Mouse (Mus musculus): ENCODE data around the gene Atp1a4. TPM values are rescaled to one million over a fixed set of nuclear protein-coding genes. Genes with fewer than 3 reads are reported as not detected.
"Not testable (repeated sequence)": the region's sequence is repeated elsewhere in the genome, so short reads cannot be mapped to it uniquely, and the experiment has no call there.

Gene Atp1a4
- total RNA-seq, 4 experiments from 2014 or later: not detected

DNA sequence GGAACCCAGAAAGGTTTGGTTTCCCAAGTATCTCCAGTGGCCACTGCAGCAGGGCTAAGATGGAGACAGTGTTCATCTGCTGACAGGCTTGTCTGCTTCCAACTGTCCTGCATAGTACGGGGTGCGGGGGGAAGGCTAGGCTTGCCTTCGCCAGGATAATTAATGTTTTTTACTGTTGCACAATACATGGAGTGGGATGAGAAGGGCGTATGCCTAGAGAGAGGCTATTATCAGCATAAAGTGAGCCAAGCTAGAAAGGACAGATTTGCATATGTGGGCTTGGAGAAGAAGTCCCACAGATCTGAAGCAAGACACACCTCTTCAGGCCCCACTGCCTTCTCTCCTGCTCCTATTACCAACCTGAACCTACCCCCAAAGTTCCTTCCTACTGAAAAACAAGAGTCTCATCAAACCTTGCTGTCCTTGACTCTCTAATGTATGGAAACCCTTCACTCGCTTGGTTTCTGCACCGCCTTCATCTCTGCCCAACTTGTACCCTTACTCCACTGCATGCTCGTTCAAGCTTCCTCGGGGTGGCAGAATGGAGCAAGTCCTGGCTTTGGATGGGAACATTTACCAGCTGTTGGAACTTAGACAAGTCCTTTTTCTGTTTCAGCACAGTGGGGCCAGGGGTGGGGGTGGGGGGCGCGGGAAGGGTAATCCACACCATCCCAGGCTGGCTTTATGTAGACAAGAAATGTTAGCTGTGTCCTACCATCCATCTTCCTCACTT lies 23.5 kb upstream of the Atp1a4 start:
- no peak for DNase-seq (ENCODE audit: low spot score in 2 of 2)

DNA sequence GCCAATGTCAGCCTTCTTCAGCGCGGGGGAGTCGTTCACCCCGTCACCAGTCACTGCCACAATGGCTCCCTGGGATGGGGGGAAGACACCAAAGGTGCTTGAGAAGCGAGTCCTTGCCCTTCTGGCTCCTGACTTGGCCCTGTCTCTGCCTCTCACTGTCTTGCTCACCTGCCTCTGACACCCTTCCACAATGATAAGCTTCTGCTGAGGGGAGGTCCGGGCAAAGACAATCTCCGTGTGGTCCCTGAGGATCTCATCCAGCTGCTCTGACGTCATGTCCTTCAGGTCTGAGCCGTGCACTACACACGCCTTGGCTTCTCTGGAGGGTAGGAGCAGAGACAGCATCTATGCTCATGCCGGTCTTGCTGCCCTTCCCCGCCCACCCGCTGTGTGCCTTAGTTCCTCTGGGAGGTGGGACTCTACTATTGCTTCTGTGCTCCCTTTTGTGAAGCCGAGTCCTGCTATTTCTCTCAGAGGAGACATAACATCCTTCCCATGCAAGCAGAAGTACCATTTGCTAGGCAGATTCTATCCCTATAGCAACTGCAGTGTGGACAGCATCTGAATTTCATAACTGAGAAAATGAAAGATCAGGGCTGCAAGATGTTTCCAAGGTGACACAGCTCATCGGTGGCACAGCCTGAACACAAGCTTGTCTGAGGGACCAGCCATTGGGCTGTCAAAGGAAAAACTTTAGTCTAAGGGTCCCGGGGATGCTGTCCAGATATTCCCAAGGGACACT lies 21.7 kb upstream of the Atp1a4 start:
- no peak for DNase-seq (ENCODE audit: low spot score in 2 of 2)

DNA sequence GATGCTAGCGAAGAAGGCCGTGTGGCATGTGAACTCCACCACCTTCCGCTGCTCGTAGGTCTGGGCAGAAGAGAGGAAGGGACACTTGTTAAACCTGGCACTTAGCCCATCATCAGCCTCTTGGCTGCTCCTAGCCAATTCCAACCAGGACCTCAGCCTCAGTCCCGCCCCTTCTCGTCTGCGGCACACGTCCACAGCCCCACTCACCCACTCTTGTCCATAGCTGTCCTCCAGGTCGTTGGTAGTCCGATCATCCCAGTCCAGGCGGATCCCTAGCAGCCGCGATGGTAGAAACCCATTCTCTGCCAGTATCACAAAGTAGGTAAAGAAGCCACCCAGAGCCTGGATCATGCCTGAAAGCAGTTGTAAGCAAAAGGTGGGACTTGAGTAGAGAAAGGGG lies 20.1 kb upstream of the Atp1a4 start:
- no peak for DNase-seq (ENCODE audit: low spot score in 2 of 2)

DNA sequence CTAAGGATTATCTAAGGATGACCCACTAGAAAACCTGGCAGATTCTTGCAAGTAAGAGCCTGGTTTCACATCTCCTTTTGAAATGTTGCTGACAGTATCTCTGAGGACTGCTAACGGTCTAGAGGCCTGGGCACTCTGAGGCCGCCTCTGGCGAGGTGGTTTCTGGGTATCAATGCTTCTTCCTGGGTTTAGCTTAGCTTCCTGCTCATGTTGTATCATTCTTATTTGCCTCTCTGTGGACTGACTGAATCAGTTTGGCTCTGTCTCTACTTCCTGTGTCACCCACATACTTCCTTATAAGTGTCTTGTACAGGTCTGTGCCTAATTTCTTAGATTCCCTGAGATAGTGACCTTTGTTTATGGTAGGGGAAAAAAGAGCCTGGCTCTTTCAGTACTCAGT lies 19.0 kb upstream of the Atp1a4 start:
- no peak for DNase-seq (ENCODE audit: low spot score in 2 of 2)

DNA sequence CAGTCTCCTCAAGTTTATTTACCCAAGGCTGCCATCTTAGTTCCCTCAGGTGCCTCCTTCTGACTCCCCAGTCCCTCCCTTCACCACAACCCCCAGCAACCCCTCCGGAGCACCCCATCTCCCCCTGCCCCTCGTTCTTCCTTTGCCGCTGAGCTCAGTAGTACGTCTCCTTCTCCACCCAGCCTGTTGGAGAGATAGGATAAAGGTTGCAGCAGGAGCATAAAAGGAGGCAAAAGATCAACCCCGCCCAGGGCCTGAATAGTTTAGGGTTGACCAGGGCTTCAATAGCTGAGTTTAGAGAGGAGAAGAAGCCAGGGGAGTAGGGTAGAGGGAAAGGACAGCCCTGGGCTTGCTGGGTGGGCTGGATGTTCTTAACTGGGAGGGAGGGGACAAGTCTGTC lies 16.3 kb upstream of the Atp1a4 start:
- no peak for DNase-seq (ENCODE audit: low spot score in 2 of 2)

DNA sequence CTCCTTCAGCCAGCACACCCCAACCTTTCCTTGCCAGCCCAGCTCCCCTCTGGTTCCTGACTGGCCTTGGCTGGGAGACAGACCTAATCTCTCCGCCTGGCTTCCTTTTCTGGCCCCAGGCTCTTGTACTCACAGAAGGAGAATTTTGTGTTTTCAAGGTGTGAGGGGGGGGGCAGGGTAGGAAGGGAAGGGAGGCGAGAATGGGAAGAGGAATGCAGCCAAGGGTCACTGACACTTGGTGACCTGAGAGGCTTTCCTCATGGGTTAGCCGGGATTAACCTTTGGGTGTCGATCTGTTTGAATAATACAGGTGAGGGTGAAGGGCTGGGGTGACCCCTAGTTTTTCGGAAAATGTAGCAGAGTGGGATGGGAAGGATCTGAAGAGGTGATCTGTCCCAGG lies 15.9 kb upstream of the Atp1a4 start:
- DNase-seq (ENCODE audit: low spot score in 2 of 2): no peak

DNA sequence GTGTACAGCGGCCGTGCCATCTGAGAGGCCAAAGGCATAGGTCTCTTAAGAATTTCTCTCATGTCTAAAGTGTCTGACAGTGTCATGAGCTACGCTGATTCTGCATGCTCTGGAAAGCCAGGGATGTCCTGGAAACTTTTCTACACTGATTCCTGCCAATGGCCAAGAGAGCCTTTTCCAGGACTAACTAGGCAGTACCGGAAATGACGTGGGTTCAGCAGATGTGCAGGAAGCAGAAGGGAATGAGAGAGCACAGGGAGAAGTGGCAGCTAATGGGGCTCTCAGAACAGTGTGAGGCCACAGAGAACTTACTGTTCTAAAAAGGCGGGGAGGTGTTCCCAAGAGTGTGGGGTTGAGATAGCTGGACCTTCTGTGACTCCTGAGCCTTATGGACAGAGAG lies 15.2 kb upstream of the Atp1a4 start:
- DNase-seq (ENCODE audit: low spot score in 2 of 2): no peak

DNA sequence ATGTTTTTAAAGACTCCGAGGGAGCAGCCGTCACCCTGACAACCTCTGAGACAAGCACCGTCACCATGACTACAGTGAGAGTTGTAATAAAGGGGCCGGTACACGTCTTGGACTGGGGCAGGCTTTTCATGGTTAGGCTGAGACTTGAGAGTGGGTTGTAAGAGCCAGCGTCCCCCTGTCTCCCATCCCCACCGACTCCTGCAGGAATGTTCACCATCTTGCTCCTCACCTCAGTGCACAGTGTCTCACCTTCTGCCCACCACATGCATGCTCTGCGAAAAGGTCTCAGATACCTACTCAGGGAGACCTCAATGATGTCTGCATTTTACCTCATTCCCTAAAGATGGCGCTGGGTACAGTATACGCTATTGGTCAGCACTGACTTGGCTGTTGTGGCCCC lies 13.6 kb upstream of the Atp1a4 start:
- no peak for DNase-seq (ENCODE audit: low spot score in 2 of 2)

DNA sequence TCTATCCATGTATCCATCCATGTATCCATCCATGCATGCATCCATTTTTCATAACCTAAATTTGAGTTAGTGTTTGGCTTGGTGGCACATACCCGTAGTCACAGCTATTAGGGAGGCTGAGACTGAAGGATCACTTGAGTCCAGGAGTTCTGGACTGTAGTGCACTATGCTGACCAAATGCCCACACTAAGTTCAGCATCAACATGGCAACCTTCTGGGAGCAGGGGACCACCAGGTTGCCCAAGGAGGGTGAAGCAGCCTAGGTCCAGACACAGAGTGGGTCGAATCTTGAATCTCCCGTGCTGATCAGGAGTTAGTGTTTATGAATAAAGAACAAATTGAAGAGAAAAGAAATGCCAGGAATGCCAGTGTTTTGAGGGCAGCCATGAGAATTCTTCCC lies 13.0 kb upstream of the Atp1a4 start:
- DNase-seq (ENCODE audit: low spot score in 2 of 2): no peak

DNA sequence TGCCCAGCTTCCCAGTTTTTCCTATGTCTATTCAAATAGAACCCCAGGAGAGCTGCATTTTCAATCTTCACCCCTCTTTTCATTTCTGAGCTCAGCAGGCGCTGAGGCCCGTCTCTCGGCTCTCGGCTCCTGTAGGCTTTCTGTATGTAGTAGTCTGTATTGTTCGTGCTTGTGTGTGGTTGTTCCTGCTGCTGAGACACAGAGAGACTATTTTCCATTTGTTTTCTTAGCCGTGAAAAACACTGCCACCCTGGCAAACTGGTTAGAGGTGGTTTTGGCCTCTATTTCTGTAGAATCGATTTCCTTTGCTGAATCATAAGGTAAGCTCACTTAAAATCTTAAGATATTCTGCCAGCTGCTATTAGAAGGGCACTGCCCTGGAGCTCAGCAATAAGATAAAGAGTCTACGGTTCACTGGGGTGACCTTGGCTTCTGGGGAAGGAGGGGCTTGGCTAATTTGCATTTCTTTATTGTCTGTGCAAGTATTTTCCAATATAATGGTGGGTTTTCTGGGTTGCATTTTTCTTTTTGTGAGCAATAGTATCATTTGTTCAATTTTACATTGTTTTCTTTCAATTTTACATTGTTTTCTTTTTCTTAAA lies 3.4 kb upstream of the Atp1a4 start, which contains the start of gene Igsf8:
Gene Igsf8 (plus strand): TSS at position 165 of the 602 bp plus-strand sequence.
- DNase-seq (ENCODE audit: low spot score in 2 of 2): no peak

DNA sequence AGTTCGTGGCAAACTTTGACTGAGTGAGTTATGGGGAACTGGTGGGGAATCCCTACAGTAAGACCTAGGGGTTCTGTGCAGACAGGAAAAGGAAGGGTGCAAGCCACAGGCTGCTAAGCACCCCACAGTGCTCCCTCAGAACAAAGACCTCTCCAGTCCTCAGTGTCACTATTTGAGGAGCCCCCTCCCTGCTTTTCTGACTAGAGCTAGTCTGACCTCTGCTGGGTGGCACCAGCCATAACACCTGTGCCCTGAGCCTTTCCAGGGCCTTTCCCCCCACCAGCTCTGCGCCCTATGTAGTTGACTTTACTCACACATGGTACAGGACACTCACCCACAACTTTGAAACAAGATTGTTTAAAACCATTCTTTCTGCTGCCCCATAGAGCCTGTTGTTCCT lies 10.5 kb downstream of the Atp1a4 start:
- no peak for DNase-seq (ENCODE audit: low spot score in 2 of 2)

DNA sequence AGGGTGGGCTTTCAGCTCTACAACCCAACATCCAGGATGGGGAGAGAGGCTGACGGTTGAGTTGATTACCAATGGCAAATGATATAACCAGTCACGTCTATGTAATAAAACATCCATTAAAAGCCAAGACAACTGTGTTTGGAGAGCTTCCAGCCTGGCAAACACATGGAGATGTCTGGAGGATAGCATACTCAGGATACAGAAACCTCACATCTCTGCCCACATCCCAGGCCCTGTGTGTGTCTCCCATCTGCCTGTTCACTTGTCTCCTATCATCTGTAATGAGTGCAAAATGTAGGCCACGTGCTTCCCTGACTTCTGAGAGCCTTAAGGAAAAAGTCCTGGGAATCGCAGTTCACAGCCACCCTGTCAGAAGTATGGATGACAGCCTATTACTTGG lies 11.0 kb downstream of the Atp1a4 start:
- DNase-seq (ENCODE audit: low spot score in 2 of 2): peak; percentile 41 to 44

DNA sequence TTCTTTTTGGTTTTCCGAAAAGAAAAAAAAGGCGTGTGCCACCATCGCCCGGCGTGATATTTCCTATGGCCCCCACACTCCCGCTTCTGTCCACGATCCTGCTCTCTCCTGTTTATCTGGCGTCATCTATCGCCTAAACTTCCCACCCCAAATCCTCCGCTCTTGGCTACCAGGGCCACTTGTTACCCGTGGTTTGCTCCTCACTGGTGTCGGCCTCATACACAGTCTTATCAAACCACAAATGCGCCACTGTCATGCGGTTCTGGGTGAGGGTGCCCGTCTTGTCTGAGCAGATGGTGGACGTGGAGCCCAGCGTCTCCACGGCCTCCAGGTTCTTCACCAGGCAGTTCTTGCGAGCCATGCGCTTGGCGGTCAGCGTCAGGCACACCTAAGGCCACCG lies 13.6 kb downstream of the Atp1a4 start:
- DNase-seq (ENCODE audit: low spot score in 2 of 2): not testable (repeated sequence)

DNA sequence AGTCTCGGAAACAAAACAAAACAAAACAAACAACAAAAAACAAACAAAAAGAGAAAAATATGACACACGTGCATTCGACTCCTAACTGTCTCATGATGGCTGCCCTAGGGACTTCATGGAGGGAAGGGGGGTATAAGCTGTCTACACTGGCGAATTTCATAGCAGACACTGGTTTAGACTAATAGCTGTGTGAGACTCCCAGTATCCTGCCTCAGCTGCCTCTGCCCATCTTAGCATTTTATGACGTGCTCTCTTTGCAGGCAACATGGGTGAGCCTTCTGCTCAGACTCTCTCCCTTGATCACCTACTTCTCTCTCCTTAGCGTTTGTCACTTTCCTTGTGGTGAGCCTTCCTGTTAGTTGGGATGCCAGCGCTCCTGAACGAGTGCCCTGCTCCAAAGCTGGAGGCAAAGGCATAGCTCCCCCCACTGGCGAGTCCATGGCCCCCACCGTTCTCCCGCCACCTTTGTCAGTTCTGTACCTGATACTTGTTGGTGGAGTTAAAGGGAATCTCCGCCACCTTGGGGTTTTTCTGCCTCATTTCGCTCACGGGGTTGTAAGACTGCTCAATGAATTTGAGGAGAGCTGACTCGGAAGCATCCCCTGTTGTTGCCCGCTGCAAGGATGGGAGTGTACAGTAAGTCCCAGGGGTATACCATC lies 14.5 kb downstream of the Atp1a4 start:
- DNase-seq (ENCODE audit: low spot score in 2 of 2): no peak

DNA sequence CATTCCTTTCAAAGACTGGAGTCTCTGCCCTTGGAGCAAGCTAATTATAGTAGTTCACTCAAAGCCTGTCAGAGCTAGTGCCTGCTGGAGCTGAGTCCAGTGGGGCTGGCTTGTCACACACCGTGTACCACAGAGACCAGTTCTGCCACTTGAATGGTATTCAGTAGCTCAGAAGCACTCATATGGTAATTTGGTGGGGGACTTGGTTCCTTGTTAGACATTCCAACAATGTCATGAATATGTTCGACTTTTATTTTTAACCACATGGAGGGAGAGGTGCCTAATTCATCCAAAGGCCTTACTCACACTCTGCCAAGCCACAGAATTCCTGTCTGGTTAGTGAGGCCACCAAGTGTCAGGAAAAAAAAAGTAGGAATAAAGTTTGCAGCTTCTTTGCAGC lies 15.8 kb downstream of the Atp1a4 start:
- DNase-seq (ENCODE audit: low spot score in 2 of 2): no peak

DNA sequence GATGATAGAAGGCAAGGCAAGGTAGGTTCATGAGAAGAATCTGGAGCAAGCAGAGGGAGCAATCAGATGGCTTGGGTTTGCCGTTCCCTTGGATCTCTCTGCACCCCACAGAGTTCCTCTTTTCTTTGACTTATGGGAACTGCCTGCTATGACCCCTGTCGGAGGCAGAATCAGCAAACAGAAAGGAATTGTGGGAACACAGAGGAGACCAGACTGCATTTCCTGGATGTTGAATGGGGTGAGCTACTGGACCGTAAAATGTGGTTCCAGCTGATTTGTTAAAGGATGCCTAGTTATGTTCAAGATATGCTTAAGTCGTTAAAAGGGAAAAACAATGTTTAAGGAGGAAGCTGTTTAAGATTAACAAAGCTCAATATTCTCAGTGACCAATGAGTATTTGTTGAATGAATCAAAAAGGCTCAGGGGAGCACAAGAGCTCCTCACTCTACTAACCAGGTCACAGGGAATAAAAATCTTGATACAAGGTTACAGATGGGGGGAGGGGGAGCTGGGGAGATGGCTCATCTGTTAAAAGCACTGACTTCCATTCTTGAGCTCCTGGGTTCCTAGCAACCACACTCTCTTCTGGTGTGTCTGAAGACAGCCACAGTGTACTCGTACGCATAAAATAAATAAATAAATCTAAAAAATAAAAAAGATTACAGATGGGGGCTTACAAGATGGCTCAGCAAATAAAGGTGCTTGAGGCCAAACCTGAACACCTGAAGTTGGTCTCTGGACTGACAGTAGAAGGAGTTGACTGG lies 17.1 kb downstream of the Atp1a4 start:
- no peak for DNase-seq (ENCODE audit: low spot score in 2 of 2)

DNA sequence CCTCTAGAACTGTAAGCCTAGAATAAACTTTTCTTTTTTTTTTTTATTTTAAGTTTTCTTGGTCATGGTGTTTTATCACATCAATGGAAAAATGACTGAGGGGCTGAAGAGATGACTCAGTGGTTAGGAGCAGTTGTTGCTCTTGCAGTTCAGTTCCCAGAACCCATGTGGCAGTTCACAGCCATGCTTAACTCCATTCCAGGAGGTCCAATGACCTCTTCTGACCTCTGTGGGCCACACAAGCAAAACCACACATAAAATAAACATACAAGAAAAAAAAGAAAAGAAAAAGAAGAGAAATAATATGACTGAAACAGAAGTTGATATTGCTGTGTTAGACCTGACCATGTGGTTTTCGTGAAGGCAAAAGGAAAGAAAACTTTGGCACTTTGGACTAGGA lies 29.0 kb downstream of the Atp1a4 start:
- no peak for DNase-seq (ENCODE audit: low spot score in 2 of 2)

DNA sequence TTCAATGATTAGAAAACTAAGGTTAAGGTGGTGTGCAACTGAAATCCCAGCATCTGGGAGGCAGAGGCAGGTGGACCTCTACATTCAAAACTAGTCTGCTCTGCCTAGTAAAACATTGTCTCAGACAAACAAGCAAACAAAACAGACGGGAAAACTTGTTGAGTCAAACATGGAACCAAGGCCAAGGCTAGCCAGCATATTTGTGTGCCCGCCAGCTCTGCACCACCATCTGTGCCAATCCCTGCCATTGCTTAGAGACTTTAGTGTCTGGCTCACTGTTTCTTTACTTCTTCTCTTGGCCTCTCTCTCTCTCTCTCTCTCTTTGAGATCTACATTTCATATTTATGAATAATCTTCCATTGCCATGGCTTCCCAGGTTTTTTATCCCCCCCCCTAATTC lies 30.0 kb downstream of the Atp1a4 start:
- DNase-seq (ENCODE audit: low spot score in 2 of 2): no peak

DNA sequence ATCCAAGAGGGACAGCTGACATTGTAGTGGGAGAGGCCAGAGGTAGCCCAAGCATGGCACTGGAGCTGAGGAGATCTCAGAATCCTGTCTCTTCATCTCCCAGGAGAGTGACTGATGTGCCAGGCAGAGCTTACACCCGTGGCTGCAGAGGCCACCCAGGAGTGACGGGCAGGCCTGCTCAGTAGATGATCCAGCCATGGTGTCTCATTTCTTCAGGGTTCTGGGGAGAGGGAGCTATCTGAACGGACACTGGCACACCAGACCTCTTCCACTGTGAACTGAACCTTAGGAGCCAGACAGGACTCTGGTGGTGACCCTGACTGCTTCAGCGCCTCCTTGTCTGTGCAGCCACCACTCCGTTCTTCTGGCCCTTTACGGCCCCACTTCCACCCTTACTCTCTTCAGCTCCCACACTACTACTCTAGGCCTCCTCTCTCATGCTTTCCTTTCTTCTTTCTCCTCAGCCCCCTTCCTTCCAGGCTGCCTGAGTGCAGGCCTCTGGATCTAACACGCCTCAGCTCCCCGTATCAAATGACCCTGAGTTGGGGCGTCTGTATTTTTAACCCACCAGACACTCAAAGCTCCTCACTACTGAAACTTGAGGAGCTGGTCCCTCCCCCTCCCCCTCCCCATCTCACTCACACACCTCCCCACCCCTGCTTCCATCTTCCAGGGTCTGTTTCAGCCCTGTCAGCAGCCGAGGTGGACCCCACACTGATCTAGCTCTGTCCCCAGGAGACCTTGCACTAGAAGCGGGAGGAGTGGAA lies 36.7 kb downstream of the Atp1a4 start:
- no peak for DNase-seq (ENCODE audit: low spot score in 2 of 2)

DNA sequence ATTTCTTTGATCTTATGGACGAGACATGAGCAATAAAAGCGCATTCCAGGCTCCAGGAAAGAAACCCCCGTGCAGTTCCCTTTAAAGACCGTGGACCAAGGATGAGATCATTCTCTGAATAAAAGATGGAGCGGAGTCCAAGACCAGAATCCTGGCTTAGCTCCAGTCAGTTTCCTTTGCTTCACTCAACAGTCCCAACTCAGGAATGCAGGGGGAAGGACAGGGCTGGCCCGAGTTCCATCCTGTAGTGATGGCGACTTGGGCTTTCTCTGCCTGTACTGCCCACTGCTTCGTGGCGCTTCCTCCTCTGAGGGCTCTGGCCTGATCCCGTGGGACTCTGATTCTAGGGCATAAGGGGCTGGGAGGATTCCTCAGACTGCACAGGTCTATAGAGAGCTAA lies 37.8 kb downstream of the Atp1a4 start:
- no peak for DNase-seq (ENCODE audit: low spot score in 2 of 2)
